Mouse (Mus musculus) layer of hippocampus, adult 9-10 months (tissue): ENCODE data around the gene Akr1c13.

Experiments
- DNase-seq: peaks from one replicate; pipeline ENCODE4 v3.0.0; 2022; ENCODE audit warnings: low spot score

The Akr1c13 gene

GRCm38 (mm10) chr13:4244861-4245559, 54.1 kb downstream of the Akr1c13 start:
- DNase-seq = no peak

DNA sequence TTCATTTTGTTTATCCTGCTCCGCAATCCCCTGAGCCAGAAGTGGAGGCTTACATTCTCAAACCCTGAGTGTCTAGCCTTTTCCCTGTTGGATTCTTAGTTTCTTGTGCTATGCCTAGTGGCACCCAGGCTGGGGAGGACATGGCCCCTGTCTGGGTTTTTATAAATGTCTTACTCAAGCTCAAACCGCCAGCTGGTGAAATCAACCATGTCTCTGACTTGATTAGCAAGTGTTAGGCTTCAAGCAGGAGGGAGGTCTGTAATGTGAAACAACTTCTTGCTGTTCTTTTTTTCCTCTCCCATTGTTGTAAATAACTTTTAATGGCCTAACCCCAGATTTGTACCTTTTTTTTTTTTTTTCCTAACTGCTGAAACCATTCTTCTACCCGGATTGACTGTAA, 58.4 kb downstream of the Akr1c13 start:
- no peak for DNase-seq
